Mouse (Mus musculus): ENCODE results near the gene Cep112. TPM values are rescaled to one million over a fixed set of nuclear protein-coding genes. Genes with fewer than 3 reads are reported as not detected.

Gene Cep112
- polyA plus RNA-seq, 1 experiment: 0.97 TPM

- no peak overlapping the region for H3K4me3 ChIP-seq (ENCODE audit: insufficient read depth, poor library complexity, severe bottlenecking)
- TF ChIP-seq MYOD1 (IDR thresholded peaks at IDR 0.05; ENCODE audit: control insufficient read depth, insufficient read length, low read depth): no peak
- no peak for TF ChIP-seq MAX (IDR thresholded peaks at IDR 0.05)
- TF ChIP-seq CEBPB (IDR thresholded peaks at IDR 0.05; ENCODE audit: low read depth): no peak
- no peak for TF ChIP-seq FOSL1 (IDR thresholded peaks at IDR 0.05; ENCODE audit: insufficient read depth, low read length, poor library complexity, severe bottlenecking)
- H3K27me3 ChIP-seq (ENCODE audit: control insufficient read depth, insufficient read depth, insufficient read length): no peaks in the 10 kb centered on the region
- H3K79me3 ChIP-seq (ENCODE audit: low read depth): no peaks in the 10 kb centered on the region
- no peak overlapping the region for H3ac ChIP-seq (ENCODE audit: control insufficient read depth, insufficient read length, low read depth)
- H3K79me2 ChIP-seq (ENCODE audit: control insufficient read depth, insufficient read depth): no peaks in the 10 kb centered on the region
- H3K36me3 ChIP-seq (ENCODE audit: control insufficient read depth, insufficient read depth): no peaks in the 10 kb centered on the region
Measured at GRCm38 (mm10) chr11:108805947-108806346, 381.0 kb downstream of the Cep112 start.

- Histone ChIP-seq H3K79me2 (ENCODE audit: control insufficient read depth, insufficient read depth) (no peaks in the 10 kb centered on the region), H3ac (ENCODE audit: control insufficient read depth, insufficient read length, low read depth) (no peak overlapping the region), H3K36me3 (ENCODE audit: control insufficient read depth, insufficient read depth) (no peaks in the 10 kb centered on the region)
Measured at GRCm38 (mm10) chr11:108809626-108810025, 384.6 kb downstream of the Cep112 start.

GRCm38 (mm10) chr11:108821771-108822170 is 396.8 kb downstream of the Cep112 start:
- Histone ChIP-seq H3K79me3 (ENCODE audit: low read depth) (no peaks in the 10 kb centered on the region), H3K4me3 (ENCODE audit: insufficient read depth, poor library complexity, severe bottlenecking) (no peak overlapping the region), H3K36me3 (ENCODE audit: control insufficient read depth, insufficient read depth) (no peaks in the 10 kb centered on the region), H3K27me3 (ENCODE audit: control insufficient read depth, insufficient read depth, insufficient read length) (no peaks in the 10 kb centered on the region), H3ac (ENCODE audit: control insufficient read depth, insufficient read length, low read depth) (no peak overlapping the region), H3K79me2 (ENCODE audit: control insufficient read depth, insufficient read depth) (no peaks in the 10 kb centered on the region)
- TF ChIP-seq CEBPB (IDR thresholded peaks at IDR 0.05; ENCODE audit: low read depth) (no peak), MYOD1 (IDR thresholded peaks at IDR 0.05; ENCODE audit: control insufficient read depth, insufficient read length, low read depth) (no peak), MAX (IDR thresholded peaks at IDR 0.05) (no peak), CTCF (IDR thresholded peaks at IDR 0.05; ENCODE audit: control insufficient read depth, insufficient read depth, insufficient read length) (no peak), MYOG (IDR thresholded peaks at IDR 0.05; ENCODE audit: control insufficient read depth, extremely low read depth, insufficient read length) (no peak), FOSL1 (IDR thresholded peaks at IDR 0.05; ENCODE audit: insufficient read depth, low read length, poor library complexity, severe bottlenecking) (no peak), USF1 (IDR thresholded peaks at IDR 0.05; ENCODE audit: low read depth) (no peak)

More at GRCm38 (mm10) chr11:108809626-108810025, 384.6 kb downstream of the Cep112 start:
- no peak overlapping the region for H3K4me3 ChIP-seq (ENCODE audit: insufficient read depth, poor library complexity, severe bottlenecking)
- H3K27me3 ChIP-seq (ENCODE audit: control insufficient read depth, insufficient read depth, insufficient read length): no peaks in the 10 kb centered on the region
- no peak for TF ChIP-seq MAX (IDR thresholded peaks at IDR 0.05)
- no peak for TF ChIP-seq CTCF (IDR thresholded peaks at IDR 0.05; ENCODE audit: control insufficient read depth, insufficient read depth, insufficient read length)
- TF ChIP-seq USF1 (IDR thresholded peaks at IDR 0.05; ENCODE audit: low read depth): no peak
- no peak for TF ChIP-seq MYOG (IDR thresholded peaks at IDR 0.05; ENCODE audit: control insufficient read depth, extremely low read depth, insufficient read length)
- no peak for TF ChIP-seq CEBPB (IDR thresholded peaks at IDR 0.05; ENCODE audit: low read depth)
- TF ChIP-seq FOSL1 (IDR thresholded peaks at IDR 0.05; ENCODE audit: insufficient read depth, low read length, poor library complexity, severe bottlenecking): no peak
- no peak for TF ChIP-seq MYOD1 (IDR thresholded peaks at IDR 0.05; ENCODE audit: control insufficient read depth, insufficient read length, low read depth)
- no peaks in the 10 kb centered on the region for H3K79me3 ChIP-seq (ENCODE audit: low read depth)

GRCm38 (mm10) chr11:108822257-108822656 is 397.3 kb downstream of the Cep112 start:
- no peaks in the 10 kb centered on the region for H3K79me3 ChIP-seq (ENCODE audit: low read depth)
- H3ac ChIP-seq (ENCODE audit: control insufficient read depth, insufficient read length, low read depth): no peak overlapping the region
- H3K36me3 ChIP-seq (ENCODE audit: control insufficient read depth, insufficient read depth): no peaks in the 10 kb centered on the region

GRCm38 (mm10) chr11:108827321-108827720 is 402.3 kb downstream of the Cep112 start:
- H3K79me2 ChIP-seq (ENCODE audit: control insufficient read depth, insufficient read depth): no peaks in the 10 kb centered on the region
- no peaks in the 10 kb centered on the region for H3K36me3 ChIP-seq (ENCODE audit: control insufficient read depth, insufficient read depth)

More at GRCm38 (mm10) chr11:108822257-108822656, 397.3 kb downstream of the Cep112 start:
- Histone ChIP-seq H3K79me2 (ENCODE audit: control insufficient read depth, insufficient read depth) (no peaks in the 10 kb centered on the region), H3K4me3 (ENCODE audit: insufficient read depth, poor library complexity, severe bottlenecking) (no peak overlapping the region), H3K27me3 (ENCODE audit: control insufficient read depth, insufficient read depth, insufficient read length) (no peaks in the 10 kb centered on the region)
- TF ChIP-seq CEBPB (IDR thresholded peaks at IDR 0.05; ENCODE audit: low read depth): no peak
- no peak for TF ChIP-seq USF1 (IDR thresholded peaks at IDR 0.05; ENCODE audit: low read depth)
- no peak for TF ChIP-seq CTCF (IDR thresholded peaks at IDR 0.05; ENCODE audit: control insufficient read depth, insufficient read depth, insufficient read length)
- TF ChIP-seq MYOG (IDR thresholded peaks at IDR 0.05; ENCODE audit: control insufficient read depth, extremely low read depth, insufficient read length): no peak
- TF ChIP-seq FOSL1 (IDR thresholded peaks at IDR 0.05; ENCODE audit: insufficient read depth, low read length, poor library complexity, severe bottlenecking): no peak
- no peak for TF ChIP-seq MYOD1 (IDR thresholded peaks at IDR 0.05; ENCODE audit: control insufficient read depth, insufficient read length, low read depth)
- TF ChIP-seq MAX (IDR thresholded peaks at IDR 0.05): no peak

More at GRCm38 (mm10) chr11:108827321-108827720, 402.3 kb downstream of the Cep112 start:
- TF ChIP-seq MAX (IDR thresholded peaks at IDR 0.05): no peak
- no peak for TF ChIP-seq CTCF (IDR thresholded peaks at IDR 0.05; ENCODE audit: control insufficient read depth, insufficient read depth, insufficient read length)
- no peak for TF ChIP-seq CEBPB (IDR thresholded peaks at IDR 0.05; ENCODE audit: low read depth)
- no peak for TF ChIP-seq USF1 (IDR thresholded peaks at IDR 0.05; ENCODE audit: low read depth)
- no peak for TF ChIP-seq FOSL1 (IDR thresholded peaks at IDR 0.05; ENCODE audit: insufficient read depth, low read length, poor library complexity, severe bottlenecking)
- no peak for TF ChIP-seq MYOD1 (IDR thresholded peaks at IDR 0.05; ENCODE audit: control insufficient read depth, insufficient read length, low read depth)
- no peak for TF ChIP-seq MYOG (IDR thresholded peaks at IDR 0.05; ENCODE audit: control insufficient read depth, extremely low read depth, insufficient read length)
- Histone ChIP-seq H3ac (ENCODE audit: control insufficient read depth, insufficient read length, low read depth) (no peak overlapping the region), H3K4me3 (ENCODE audit: insufficient read depth, poor library complexity, severe bottlenecking) (no peak overlapping the region), H3K27me3 (ENCODE audit: control insufficient read depth, insufficient read depth, insufficient read length) (no peaks in the 10 kb centered on the region), H3K79me3 (ENCODE audit: low read depth) (no peaks in the 10 kb centered on the region)
